Mouse (Mus musculus) ovary, postnatal 36 days (tissue): ENCODE results near the gene Dmac2.

Source experiments
- DNase-seq: peaks from one replicate; pipeline ENCODE4 v3.0.0; 2022; ENCODE audit warnings: low spot score, mixed read lengths

The Dmac2 gene

GRCm38 (mm10) chr7:25655601-25656428, 36.6 kb downstream of the Dmac2 start:
- DNase-seq, result no peak

GRCm38 (mm10) chr7:25657785-25658184, 38.6 kb downstream of the Dmac2 start:
- DNase-seq, result no peak

GRCm38 (mm10) chr7:25658657-25659472, 39.7 kb downstream of the Dmac2 start, which contains the start of the genes Bckdha and Exosc5:
Gene Bckdha, minus strand, starts transcription at chr7:25658981.
Gene Exosc5, plus strand, starts transcription at chr7:25659164.
- DNase-seq, result peak; percentile 97

GRCm38 (mm10) chr7:25666381-25666780, 47.2 kb downstream of the Dmac2 start:
- no peak for DNase-seq

GRCm38 (mm10) chr7:25669158-25669557, 49.9 kb downstream of the Dmac2 start:
- DNase-seq, result no peak

GRCm38 (mm10) chr7:25669631-25670030, 50.4 kb downstream of the Dmac2 start:
- no peak for DNase-seq

- DNase-seq, result no peak
These were observed 50.9 kb downstream of the Dmac2 start for GRCm38 (mm10) chr7:25670096-25670495.

- DNase-seq, result no peak
These were observed 52.5 kb downstream of the Dmac2 start for GRCm38 (mm10) chr7:25671686-25672085.

GRCm38 (mm10) chr7:25672442-25672841, 53.2 kb downstream of the Dmac2 start:
- no peak for DNase-seq

GRCm38 (mm10) chr7:25674297-25674696, 55.1 kb downstream of the Dmac2 start:
- DNase-seq, result no peak

GRCm38 (mm10) chr7:25674719-25675300, 55.6 kb downstream of the Dmac2 start, which contains the start of gene Tmem91:
Gene Tmem91, minus strand, starts transcription at chr7:25675166.
- DNase-seq, result no peak
